Mouse (Mus musculus) cortical plate, adult 2 months (tissue): ENCODE results near the gene Nacc2.

Experiments used
- CTCF ChIP-seq: fragments of 200-500 bp; IDR thresholded peaks from 2 replicates; pipeline ENCODE4 v1.5.1; 2011; ENCODE audit warnings: mild to moderate bottlenecking, control low read depth, low read length; ENCODE audit not compliant: insufficient read depth; ENCODE audit errors: extremely low read depth
- POLR2A ChIP-seq: fragments of 200-500 bp; IDR thresholded peaks from 2 replicates; pipeline ENCODE4 v1.6.1; 2011; ENCODE audit warnings: mild to moderate bottlenecking, low read length, control low read depth; ENCODE audit not compliant: insufficient read depth; ENCODE audit errors: extremely low read depth

DNA sequence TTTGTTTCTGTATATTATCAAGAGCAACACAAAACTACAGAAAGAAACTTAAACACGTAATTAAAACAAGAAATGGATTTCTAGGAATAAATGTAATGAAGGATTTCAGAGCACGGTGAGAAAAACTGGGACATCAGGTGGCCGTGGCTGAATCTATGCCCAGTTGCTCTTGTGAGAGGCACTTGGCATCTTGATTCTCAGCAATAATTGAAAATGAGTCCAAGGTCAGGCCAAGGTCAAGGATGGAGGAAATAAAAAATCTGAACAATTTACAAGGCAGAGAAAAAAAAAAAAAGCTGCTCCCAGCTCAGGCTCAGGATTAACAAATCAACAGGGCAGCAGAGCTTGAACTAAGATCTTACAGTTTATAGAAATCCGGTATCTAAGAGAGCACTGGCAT lies 46.0 kb downstream of the Nacc2 start:
- TF ChIP-seq POLR2A (no peak), CTCF (no peak)
